Mouse (Mus musculus): ENCODE data around the gene 1700012B07Rik.

DNA sequence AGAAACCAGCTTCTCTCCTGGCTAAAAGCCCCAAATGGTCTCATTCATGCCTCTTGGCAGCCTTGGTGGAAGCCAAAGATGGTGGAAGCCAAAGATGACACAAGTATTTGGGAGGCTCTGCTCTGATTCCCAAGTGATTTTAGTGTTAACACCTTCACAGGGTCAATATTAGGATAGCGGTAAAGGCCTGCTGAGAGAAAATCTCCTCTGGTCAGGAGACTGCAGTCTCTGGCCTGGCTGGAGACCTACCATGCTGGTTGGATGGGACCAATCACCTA is 47.6 kb upstream of the 1700012B07Rik start:
- TF ChIP-seq CTCF (IDR thresholded peaks at IDR 0.05) (no peak), EP300 (IDR thresholded peaks at IDR 0.05) (no peak)

All from lung, postnatal 0 days (tissue).